Mouse (Mus musculus) megakaryocyte, embryonic 14.5 days (primary cell): ENCODE measurements around the gene Shank2.

Source experiments
- FLI1 ChIP-seq: IDR thresholded peaks from 2 replicates; pipeline ENCODE4 v1.6.1; 2012; ENCODE audit warnings: low read length, inconsistent platforms, mixed read lengths
- GATA1 ChIP-seq: IDR thresholded peaks from 3 replicates; pipeline ENCODE4 v1.6.1; 2012; ENCODE audit warnings: mixed read lengths, low read length, inconsistent platforms, borderline replicate concordance

GRCm38 (mm10) chr7:144238409-144238808, 236.7 kb downstream of the Shank2 start:
- no peak for TF ChIP-seq GATA1
- no peak for TF ChIP-seq FLI1
